Mouse (Mus musculus) 3T3-L1 (cell line): ENCODE results near the gene Naa35.
"Not testable (repeated sequence)": the region's sequence is repeated elsewhere in the genome, so short reads cannot be mapped to it uniquely, and the experiment has no call there.

Experiments used
- DNase-seq: peaks from one replicate; pipeline ENCODE4 v3.0.0-alpha.2; 2015; ENCODE audit warnings: low read depth, low spot score

Gene Naa35

GRCm38 (mm10) chr13:59572549-59572948, 12.5 kb upstream of the Naa35 start:
- DNase-seq: peak; percentile 77

DNA sequence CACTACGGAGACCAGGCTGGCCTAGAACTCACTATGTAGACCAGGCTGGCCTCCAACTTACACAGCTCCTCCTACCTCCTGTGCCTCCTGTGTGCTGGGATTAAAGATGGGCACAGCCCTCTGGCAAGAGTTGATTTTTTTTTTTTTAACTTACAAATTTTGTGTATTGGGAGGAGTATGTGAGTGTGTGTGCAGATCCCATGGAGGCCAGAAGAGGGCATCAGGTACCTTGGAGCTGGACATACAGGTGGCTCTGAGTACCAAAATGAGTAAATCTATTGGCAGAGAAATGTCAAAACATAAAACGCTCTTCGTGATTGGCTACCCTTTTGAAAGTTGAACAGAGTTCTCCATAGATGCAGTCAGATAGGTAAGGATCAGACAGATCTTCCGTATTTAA, 4.1 kb upstream of the Naa35 start:
- DNase-seq: no peak

GRCm38 (mm10) chr13:59584481-59584880, 578 bp upstream of the Naa35 start:
- DNase-seq: peak; percentile 22

DNA sequence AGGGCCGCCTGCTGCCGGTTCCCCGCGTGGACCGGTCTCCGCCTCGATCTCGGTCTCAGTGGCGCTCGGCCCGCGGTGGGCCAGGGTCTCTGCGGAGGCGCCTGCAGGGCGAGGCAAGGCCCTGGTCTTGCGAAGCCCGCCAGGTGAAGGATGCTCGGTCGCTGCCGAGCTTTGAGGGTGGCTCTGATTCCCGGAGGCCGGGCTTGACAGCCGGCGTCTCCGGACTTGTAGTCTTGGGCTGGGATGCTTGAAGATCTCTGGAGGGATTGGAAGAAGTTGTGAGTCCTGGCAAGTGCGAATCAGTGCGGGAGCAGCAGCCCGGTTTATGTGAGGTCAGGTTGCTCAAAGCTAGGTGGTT, 568 bp downstream of the Naa35 start:
- peak; percentile 44 for DNase-seq

GRCm38 (mm10) chr13:59587201-59587600, 2.1 kb downstream of the Naa35 start:
- DNase-seq: no peak

DNA sequence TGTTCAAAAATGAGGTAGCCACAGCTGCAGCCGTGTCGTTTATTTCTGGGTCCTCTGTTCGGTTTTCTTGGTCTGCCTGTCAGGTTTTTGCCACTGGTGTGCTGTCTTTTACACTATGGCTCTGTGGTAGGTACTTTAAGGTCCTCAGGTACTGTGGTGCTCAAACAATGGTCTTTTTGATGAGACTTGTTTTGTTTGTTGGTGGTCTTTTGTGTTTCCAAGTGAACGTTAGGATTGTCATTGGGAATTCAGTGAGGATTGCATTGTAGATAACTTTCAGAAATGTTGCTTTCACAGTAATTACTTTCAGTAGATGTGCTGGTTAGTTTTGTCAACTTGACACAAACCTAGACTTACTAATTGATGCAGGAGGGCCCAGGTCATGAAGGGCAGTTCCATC, 4.6 kb downstream of the Naa35 start:
- no peak for DNase-seq

DNA sequence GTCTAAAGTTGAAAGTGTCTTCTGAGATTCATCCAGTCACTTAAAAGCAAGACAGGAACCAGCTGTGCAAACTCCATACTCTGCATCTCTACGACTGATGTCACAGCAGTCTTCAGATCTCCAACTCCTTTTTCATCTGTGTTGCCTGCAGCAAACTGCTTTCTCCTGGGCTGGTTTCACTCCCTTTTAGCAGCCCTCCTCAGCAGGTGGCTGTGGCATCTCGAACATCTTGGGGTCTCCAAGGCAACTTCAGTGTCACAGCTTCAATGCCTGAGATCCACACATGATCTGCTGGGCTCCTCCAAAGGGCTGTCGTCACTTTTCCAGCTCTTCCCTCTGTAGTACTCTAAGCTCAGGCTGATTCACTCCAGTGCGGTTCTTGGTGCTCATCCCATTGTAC, 5.6 kb downstream of the Naa35 start:
- DNase-seq: no peak

DNA sequence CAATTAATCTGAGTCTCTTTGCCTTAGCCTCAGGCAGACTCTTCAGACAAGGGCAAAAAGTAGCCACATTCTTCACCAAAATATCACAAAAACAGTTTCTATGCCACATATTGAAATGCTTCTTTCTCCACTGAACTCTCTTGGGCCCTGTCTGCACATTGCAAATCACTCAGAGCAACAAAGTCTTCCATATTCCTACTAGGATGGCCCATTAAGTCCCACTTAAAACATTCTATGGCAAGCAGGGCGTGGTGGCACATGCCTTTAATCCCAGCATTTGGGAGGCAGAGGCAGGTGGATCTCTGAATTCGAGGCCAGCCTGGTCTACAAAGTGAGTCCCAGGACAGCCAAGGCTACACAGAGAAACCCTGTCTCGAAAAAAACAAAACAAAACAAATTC, 7.0 kb downstream of the Naa35 start:
- not testable (repeated sequence) for DNase-seq

GRCm38 (mm10) chr13:59592630-59593029, 7.6 kb downstream of the Naa35 start:
- DNase-seq: no peak

DNA sequence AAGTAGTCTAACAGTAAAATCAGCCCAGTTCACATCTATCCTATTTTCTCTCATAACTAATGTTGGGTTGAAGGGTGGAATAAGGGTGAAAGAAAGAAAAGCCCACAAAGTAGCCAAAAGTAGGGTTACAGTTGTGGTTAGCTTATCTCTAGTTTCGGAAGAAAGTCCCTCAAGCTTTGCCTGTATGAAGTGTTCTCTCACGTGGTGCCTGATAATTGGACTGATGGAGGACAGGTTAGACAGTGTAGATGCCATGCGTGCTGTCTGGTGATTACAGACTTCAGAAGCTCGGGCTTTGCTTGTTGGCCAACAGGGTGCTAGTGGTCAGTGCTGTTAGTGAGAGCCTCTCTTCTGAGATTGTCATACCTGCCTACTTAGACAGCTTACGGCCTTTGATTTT, 18.0 kb downstream of the Naa35 start:
- no peak for DNase-seq

- DNase-seq: peak; percentile 43
Observed at GRCm38 (mm10) chr13:59604511-59604910, 19.5 kb downstream of the Naa35 start.

GRCm38 (mm10) chr13:59605221-59605922, 20.3 kb downstream of the Naa35 start:
- DNase-seq: no peak

DNA sequence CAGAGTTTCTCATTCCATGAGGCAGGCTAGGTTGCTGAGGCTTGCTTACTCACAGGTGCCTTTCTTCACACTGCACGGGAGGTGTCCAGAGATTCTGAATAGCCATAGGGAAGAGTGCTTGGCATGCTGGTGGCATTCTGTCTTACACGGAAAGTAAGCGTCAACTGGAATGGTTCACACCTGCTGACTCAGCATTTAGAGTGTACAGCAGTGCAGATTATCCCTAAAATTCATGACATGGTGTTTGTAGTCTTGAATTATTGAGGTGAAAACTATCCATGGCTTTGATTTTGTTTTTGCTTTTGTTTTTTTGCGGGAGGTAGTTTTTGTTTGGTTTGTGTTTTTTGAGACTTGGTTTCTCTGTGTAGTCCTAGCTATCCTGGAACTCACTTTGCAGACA, 24.8 kb downstream of the Naa35 start:
- DNase-seq: no peak

DNA sequence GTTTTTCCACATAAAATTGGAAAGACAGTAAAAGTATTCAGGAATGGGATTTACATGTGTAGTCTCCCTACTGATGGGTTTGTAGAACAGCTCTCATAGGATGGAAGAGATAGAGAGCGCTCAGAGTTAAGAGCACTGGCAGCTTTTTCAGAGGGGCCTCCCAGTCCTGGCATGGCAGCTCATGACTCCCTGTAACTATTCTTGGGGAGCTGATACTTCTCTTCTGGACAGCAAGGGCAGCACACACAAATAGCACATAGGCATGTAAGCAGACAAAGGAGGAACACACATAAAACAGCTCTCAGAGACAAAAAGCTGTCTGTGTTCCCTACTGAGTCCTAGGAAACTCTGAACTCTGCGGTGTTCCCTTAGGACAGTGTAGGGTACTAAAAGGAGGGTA, 25.4 kb downstream of the Naa35 start:
- no peak for DNase-seq

GRCm38 (mm10) chr13:59613868-59614267, 28.8 kb downstream of the Naa35 start:
- no peak for DNase-seq

DNA sequence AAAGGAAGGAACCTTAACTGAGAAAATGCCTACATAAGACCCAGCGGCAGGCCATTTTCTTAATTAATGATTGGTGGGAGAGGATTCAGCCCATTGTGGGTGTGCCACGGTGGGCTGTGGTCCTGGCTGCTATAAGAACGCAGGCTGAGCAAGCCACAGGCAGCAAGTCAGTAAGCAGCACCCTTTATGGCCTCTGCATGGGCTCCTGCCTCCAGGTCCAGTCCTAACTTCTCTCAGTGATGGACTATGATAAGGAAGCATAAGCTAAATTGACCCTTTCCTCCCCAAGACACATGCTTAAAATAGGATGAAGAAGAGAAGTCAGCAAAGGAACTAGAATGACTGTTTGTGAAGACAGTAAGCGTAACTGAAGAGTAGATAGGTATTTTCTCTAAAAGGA, 30.1 kb downstream of the Naa35 start:
- DNase-seq: no peak

DNA sequence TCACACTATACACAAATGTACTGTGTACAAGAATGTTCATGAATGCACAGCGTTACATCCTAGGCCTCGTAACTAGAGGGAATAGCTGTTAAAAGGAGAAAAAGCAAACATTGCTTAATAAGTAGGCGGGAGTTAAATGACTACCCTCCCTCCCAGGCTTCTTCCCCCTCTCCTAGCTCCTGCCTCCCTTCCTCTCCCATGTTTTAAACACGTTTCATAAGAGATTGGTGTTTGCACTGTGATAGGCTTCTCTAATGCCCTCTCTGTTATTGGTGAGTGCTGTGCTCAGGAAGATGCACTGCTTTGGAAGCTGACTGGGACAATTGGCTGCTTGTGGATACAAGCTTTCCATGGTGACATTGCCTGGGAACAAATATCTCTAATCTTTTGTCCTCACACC, 30.5 kb downstream of the Naa35 start:
- no peak for DNase-seq

- no peak for DNase-seq
Observed at GRCm38 (mm10) chr13:59618463-59618862, 33.4 kb downstream of the Naa35 start.

DNA sequence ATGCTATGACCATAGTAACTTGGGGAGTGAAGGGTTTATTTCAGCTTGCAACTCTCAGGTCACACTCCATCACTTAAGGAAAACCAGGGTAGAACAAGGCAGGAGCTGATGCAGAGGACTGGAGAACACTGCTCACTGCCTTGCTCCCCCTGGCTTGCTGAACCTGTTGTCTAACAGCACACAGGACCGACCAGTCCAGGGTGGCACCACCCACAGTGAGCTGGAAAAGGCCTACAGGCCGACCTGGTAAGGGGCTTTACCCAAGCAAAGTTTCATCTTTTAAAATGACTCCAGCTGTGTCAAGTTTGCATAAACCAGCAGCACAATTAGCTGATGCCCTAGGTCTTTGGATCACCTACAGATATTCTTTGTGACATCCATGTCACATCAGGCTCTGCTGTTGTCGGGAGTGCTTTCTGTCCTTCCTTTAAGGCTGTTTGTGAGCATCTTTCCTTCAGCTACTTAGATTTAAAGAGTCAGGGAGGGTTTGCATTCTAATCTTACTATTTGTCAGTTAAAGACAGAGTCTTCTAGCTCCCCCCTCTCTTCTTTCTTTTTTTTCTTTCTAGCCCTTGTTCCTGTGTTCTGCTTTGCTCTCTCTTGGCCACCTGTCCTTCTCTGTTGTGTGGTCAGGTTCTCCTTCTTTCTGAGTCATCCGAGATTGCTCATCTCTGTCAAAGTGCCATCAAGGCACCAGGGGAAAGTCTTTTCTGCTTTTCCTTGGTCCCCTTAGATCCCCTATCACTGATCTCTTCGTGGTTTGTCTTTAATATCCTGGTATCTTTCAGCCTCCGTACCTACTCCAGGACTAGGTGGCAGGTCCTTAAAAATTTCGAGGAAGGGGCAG, 36.8 kb downstream of the Naa35 start:
- DNase-seq: no peak

GRCm38 (mm10) chr13:59624389-59624788, 39.3 kb downstream of the Naa35 start:
- no peak for DNase-seq

DNA sequence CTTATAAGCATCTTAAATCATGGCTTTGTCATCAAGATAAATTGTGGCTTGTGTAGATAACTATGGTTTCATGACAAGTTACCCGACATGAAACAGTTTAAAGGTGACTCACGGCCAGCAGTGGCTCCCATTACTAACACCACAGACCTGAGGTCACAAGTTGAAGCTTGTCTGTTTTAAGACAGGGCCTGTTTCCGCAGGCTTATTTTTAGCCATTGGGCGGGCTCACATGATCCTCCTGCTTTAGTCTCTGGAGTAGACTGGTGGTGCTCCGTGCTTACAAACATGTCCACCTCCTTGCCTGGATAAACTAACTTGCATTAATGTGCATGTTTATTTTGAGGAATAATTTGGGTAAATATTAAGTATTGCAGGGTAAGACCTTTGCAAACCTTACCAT, 39.8 kb downstream of the Naa35 start:
- DNase-seq: peak; percentile 19

DNA sequence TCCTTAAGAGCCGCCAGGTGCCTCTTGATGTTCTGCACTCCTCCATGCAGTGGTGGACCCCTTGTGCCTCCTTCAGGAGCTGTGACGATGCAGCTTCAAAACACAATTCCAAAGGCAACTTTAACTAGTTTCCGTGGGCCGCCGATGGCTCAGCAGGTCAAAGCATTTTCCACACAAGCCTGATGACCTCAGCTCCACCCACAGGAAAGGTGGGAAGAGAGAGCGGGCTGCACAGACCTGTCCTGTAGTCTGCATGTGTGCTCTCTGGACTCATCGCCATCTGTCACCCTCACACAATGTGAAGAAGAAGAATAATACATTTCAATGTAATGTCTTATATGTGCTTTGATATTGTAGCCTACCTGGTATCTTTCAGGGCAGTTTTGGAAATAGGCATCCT, 41.7 kb downstream of the Naa35 start:
- DNase-seq: no peak

DNA sequence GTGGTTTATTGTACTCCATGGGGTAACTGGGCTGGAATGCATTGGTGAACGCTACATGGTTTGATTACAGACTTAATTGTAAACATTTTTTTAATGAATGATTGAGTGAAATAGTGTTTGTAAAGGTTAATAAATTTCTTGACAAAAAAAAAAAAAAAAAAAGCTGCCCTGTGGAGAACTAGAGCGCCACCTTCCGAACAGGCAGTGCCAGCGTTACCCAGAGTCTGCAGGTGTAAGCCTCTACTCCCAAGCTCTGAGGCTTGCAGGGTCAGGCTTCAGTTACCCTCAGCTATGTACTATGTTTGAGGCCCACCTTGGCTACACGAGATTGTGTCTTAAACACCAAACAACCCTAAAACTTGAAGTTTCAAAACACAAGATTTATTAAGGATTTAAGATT, 49.6 kb downstream of the Naa35 start:
- no peak for DNase-seq
